Mouse (Mus musculus) C2C12 (cell line): ENCODE results near the gene Cyp2t4.

Experiments
- CEBPB ChIP-seq: IDR thresholded peaks from one replicate; pipeline ENCODE4 v1.6.1; 2011; ENCODE audit warnings: low read depth, mild to moderate bottlenecking, control low read depth, moderate library complexity
- CTCF ChIP-seq: IDR thresholded peaks from one replicate; pipeline ENCODE4 v1.5.1; 2011; ENCODE audit not compliant: control insufficient read depth, insufficient read depth, insufficient read length
- MAX ChIP-seq: IDR thresholded peaks from one replicate; pipeline ENCODE4 v1.6.1; 2011; ENCODE audit warnings: mild to moderate bottlenecking, control low read depth
- MYOG ChIP-seq: IDR thresholded peaks from one replicate; pipeline ENCODE4 v1.6.1; 2011; ENCODE audit not compliant: control insufficient read depth, insufficient read length; ENCODE audit errors: extremely low read depth

- TF ChIP-seq CEBPB (no peak), CTCF (no peak), MAX (no peak), MYOG (no peak)
These were observed 25.1 kb downstream of the Cyp2t4 start, which contains the start of gene Rab4b for GRCm38 (mm10) chr7:27178324-27179216.
